Mouse (Mus musculus): ENCODE results near the gene Pmf1.
"Not testable (repeated sequence)": the region's sequence is repeated elsewhere in the genome, so short reads cannot be mapped to it uniquely, and the experiment has no call there.

The Pmf1 gene

GRCm38 (mm10) chr3:88439582-88439981 lies 29.5 kb upstream of the Pmf1 start:
- no peak for DNase-seq (ENCODE audit: low spot score)

GRCm38 (mm10) chr3:88437454-88437853 lies 27.3 kb upstream of the Pmf1 start:
- DNase-seq (ENCODE audit: low spot score) = no peak

- DNase-seq (ENCODE audit: low spot score) = peak; percentile 63
These were observed 26.5 kb upstream of the Pmf1 start for GRCm38 (mm10) chr3:88436395-88437201.

GRCm38 (mm10) chr3:88435515-88435914 lies 25.4 kb upstream of the Pmf1 start:
- peak; percentile 79 for DNase-seq (ENCODE audit: low spot score)

- not testable (repeated sequence) for DNase-seq (ENCODE audit: low spot score)
These were observed 18.5 kb upstream of the Pmf1 start for GRCm38 (mm10) chr3:88428639-88429038.

- DNase-seq (ENCODE audit: low spot score) = no peak
These were observed 17.3 kb upstream of the Pmf1 start for GRCm38 (mm10) chr3:88427342-88427905.

GRCm38 (mm10) chr3:88425708-88426420 lies 15.7 kb upstream of the Pmf1 start:
- DNase-seq (ENCODE audit: low spot score) = no peak

GRCm38 (mm10) chr3:88425330-88425689 lies 15.2 kb upstream of the Pmf1 start:
- DNase-seq (ENCODE audit: low spot score) = no peak

- DNase-seq (ENCODE audit: low spot score) = peak; percentile 96
These were observed 14.6 kb upstream of the Pmf1 start, which contains the start of gene Slc25a44 for GRCm38 (mm10) chr3:88424605-88425329. Gene Slc25a44, minus strand, starts transcription at chr3:88425139.

- no peak for DNase-seq (ENCODE audit: low spot score)
These were observed 12.0 kb upstream of the Pmf1 start for GRCm38 (mm10) chr3:88422020-88422720.

GRCm38 (mm10) chr3:88420771-88421170 lies 10.6 kb upstream of the Pmf1 start:
- DNase-seq (ENCODE audit: low spot score) = no peak

GRCm38 (mm10) chr3:88418016-88418415 lies 7.9 kb upstream of the Pmf1 start:
- no peak for DNase-seq (ENCODE audit: low spot score)

- DNase-seq (ENCODE audit: low spot score) = no peak
These were observed 5.5 kb upstream of the Pmf1 start for GRCm38 (mm10) chr3:88415668-88416067.

- no peak for DNase-seq (ENCODE audit: low spot score)
These were observed 2.5 kb upstream of the Pmf1 start for GRCm38 (mm10) chr3:88412636-88413035.

GRCm38 (mm10) chr3:88411681-88412080 lies 1.6 kb upstream of the Pmf1 start:
- no peak for DNase-seq (ENCODE audit: low spot score)

- no peak for DNase-seq (ENCODE audit: low spot score)
These were observed 507 bp upstream of the Pmf1 start for GRCm38 (mm10) chr3:88410645-88411031.

- DNase-seq (ENCODE audit: low spot score) = no peak
These were observed 1.2 kb downstream of the Pmf1 start for GRCm38 (mm10) chr3:88408953-88409352.

GRCm38 (mm10) chr3:88407529-88407928 lies 2.6 kb downstream of the Pmf1 start:
- no peak for DNase-seq (ENCODE audit: low spot score)

- DNase-seq (ENCODE audit: low spot score) = peak; percentile 74
These were observed 3.0 kb downstream of the Pmf1 start for GRCm38 (mm10) chr3:88407090-88407489.

- DNase-seq (ENCODE audit: low spot score) = no peak
These were observed 6.5 kb downstream of the Pmf1 start for GRCm38 (mm10) chr3:88403522-88404230.

GRCm38 (mm10) chr3:88398666-88399065 lies 11.5 kb downstream of the Pmf1 start:
- DNase-seq (ENCODE audit: low spot score) = no peak

Measured in layer of hippocampus, adult 11-12 months (tissue).